Mouse (Mus musculus) C2C12 (cell line): ENCODE data around the gene Gpr146.

ENCODE experiments used
- CTCF ChIP-seq: IDR thresholded peaks from one replicate; pipeline ENCODE4 v1.5.1; 2011; ENCODE audit not compliant: control insufficient read depth, insufficient read depth, insufficient read length
- MAX ChIP-seq: IDR thresholded peaks from one replicate; pipeline ENCODE4 v1.6.1; 2011; ENCODE audit warnings: mild to moderate bottlenecking, control low read depth
- MYOD1 ChIP-seq: IDR thresholded peaks from one replicate; pipeline ENCODE4 v1.6.1; 2011; ENCODE audit warnings: low read depth; ENCODE audit not compliant: control insufficient read depth, insufficient read length
- USF1 ChIP-seq: IDR thresholded peaks from one replicate; pipeline ENCODE4 v1.6.1; 2011; ENCODE audit warnings: low read depth, mild to moderate bottlenecking, control low read depth, moderate library complexity

- TF ChIP-seq CTCF (no peak), MAX (no peak), USF1 (no peak), MYOD1 (no peak)
Observed at GRCm38 (mm10) chr5:139330766-139331165, 46.7 kb upstream of the Gpr146 start.
